Mouse (Mus musculus): Measurements from ENCODE around the gene Bcl2.
"Not testable (repeated sequence)": the region's sequence is repeated elsewhere in the genome, so short reads cannot be mapped to it uniquely, and the experiment has no call there.

The Bcl2 gene

GRCm38 (mm10) chr1:106713621-106714529, at the start of gene Bcl2:
TSS of gene Bcl2 (minus strand) at chr1:106714274.
- DNase-seq, result peak; percentile 75

GRCm38 (mm10) chr1:106760750-106761149, 46.7 kb upstream of the Bcl2 start:
- no peak for DNase-seq

GRCm38 (mm10) chr1:106759572-106760435, 45.7 kb upstream of the Bcl2 start, which contains the start of gene Kdsr:
TSS of gene Kdsr (minus strand) at chr1:106759727.
- peak; percentile 98 for DNase-seq

- no peak for DNase-seq
Observed at GRCm38 (mm10) chr1:106758734-106759571, 44.9 kb upstream of the Bcl2 start.

GRCm38 (mm10) chr1:106756633-106757032, 42.6 kb upstream of the Bcl2 start:
- DNase-seq, result no peak

GRCm38 (mm10) chr1:106752013-106752412, 37.9 kb upstream of the Bcl2 start:
- no peak for DNase-seq

GRCm38 (mm10) chr1:106750656-106751055, 36.6 kb upstream of the Bcl2 start:
- DNase-seq, result no peak

GRCm38 (mm10) chr1:106748555-106749315, 34.7 kb upstream of the Bcl2 start:
- no peak for DNase-seq

- no peak for DNase-seq
Observed at GRCm38 (mm10) chr1:106742980-106743379, 28.9 kb upstream of the Bcl2 start.

GRCm38 (mm10) chr1:106740735-106741134, 26.7 kb upstream of the Bcl2 start:
- no peak for DNase-seq

GRCm38 (mm10) chr1:106739810-106740209, 25.7 kb upstream of the Bcl2 start:
- DNase-seq, result no peak

- no peak for DNase-seq
Observed at GRCm38 (mm10) chr1:106738092-106738491, 24.0 kb upstream of the Bcl2 start.

- DNase-seq, result no peak
Observed at GRCm38 (mm10) chr1:106736211-106736610, 22.1 kb upstream of the Bcl2 start.

GRCm38 (mm10) chr1:106735586-106735985, 21.5 kb upstream of the Bcl2 start:
- DNase-seq, result no peak

- DNase-seq, result no peak
Observed at GRCm38 (mm10) chr1:106722061-106722460, 8.0 kb upstream of the Bcl2 start.

GRCm38 (mm10) chr1:106717736-106718135, 3.7 kb upstream of the Bcl2 start:
- not testable (repeated sequence) for DNase-seq

- peak; percentile 53 for DNase-seq
Observed at GRCm38 (mm10) chr1:106717071-106717601, 3.1 kb upstream of the Bcl2 start.

GRCm38 (mm10) chr1:106716141-106716540, 2.1 kb upstream of the Bcl2 start:
- no peak for DNase-seq

GRCm38 (mm10) chr1:106715111-106716083, 1.3 kb upstream of the Bcl2 start:
- no peak for DNase-seq

- DNase-seq, result no peak
Observed at GRCm38 (mm10) chr1:106714530-106714981, 482 bp upstream of the Bcl2 start.

Data from kidney, adult 11 months (tissue).